Mouse (Mus musculus) thymus, postnatal 10 days (tissue): ENCODE data around the gene Arhgef3.
A peak's percentile ranks its signal among the peaks of the same experiment; 100 is the strongest.

Experiments used
- DNase-seq, 2 experiments: peaks; one replicate each; pipeline ENCODE4 v3.0.0; 2021; ENCODE audit warnings: low spot score in 2 of 2

Gene Arhgef3

DNA sequence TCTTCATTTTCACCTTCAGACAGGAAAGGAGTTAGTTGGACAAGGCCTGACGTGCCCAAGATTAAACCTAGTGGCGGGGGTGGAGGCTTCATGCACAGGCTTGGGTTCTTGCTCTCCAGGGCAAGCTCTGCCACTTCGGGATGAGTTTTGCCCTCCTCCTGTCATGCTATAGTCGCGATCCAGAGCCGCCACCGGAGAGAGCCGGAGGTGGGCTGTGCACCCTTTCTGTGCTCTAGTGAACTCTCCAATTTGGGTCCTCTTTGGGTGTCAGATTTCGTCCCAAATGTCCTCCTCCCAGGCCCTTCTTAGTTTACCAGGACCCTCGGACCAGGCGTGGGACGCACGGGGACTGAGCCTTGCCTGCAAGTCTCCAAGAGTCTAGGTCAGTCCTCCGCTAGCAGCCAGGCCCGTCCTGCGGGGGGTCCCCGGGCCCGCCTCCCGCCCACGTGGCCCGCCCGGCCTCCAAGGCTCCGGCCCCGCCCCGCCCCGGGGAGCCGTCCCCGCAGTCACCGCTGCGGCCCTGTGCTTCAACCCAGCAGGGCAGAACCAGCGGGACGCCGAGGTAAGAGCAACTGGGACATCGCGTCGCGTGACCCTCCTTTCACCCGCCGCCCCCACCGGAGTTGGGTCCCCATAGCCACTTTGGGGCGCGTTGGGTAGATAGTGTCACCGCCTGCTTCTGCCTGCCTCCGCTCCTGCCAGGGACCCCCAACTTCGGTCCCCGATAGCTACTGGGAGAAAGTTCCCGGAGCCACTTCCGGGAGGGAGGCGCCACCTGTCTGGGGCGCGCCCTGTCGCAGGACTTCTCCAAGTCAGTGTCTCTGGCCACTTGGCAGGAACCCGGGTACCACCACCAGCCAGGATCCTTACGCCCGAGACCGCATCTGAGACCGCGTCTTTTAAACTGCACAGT, at the start of gene Arhgef3:
Gene Arhgef3 (plus strand): TSS at position 538 of the 913 bp plus-strand sequence.
- DNase-seq = peak; percentile 4 to 21

DNA sequence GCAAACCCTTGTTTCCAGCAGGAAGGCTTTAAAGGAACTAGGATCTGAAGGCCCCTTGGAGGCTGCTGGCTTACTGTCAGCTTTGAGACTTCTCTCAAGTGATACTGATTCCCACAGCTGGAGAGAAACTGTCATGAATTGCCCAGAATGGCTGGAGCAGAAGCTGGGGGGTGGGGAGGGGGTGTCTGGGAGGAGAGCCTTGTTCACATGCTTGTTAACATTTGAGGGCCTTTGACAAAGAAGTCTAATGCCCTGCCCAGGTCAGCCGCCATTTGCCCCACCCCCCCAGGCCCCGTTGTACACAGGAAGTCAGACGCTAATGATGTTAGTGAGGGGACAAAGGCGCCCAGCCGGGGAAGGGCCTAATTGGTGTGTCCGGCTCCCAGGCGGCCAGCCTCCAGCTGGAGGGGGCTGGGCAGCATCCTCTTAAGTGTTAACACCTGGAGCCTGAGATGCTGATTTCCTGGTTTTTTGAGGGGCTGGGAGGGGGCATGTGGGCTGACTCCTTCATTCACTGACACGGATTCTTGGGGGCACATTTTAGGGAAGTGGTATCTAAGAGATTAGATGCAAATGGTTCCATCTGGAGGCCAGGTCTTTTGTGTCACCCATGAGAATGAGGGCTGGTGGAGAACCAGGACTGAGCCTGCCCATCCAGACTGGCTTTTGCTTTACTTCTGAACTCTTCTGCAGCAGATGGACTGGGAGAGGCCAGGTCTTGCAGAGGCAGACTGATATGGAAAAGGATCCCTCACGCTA, 48.3 kb upstream of the Arhgef3 start:
- no peak for DNase-seq

DNA sequence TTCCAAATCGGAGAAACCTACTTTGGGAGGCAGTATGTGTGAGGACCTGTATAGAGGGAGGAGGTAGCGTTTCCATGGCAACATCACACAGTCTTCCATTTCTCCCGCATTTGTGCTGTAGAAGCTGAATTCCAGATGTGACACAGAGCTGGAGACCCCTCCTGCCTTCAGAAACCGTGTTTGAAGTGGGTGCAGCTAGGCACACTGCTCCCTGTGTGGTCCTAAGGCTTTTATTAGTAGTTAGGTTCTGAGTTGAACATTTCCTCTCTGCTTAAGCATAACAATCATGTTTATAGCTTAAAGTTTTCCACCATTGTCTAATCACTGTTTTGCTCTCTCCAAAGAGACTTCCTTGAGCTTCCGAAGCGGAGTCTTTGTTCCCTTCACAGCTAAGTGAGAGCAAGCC, 46.8 kb upstream of the Arhgef3 start:
- DNase-seq = no peak

DNA sequence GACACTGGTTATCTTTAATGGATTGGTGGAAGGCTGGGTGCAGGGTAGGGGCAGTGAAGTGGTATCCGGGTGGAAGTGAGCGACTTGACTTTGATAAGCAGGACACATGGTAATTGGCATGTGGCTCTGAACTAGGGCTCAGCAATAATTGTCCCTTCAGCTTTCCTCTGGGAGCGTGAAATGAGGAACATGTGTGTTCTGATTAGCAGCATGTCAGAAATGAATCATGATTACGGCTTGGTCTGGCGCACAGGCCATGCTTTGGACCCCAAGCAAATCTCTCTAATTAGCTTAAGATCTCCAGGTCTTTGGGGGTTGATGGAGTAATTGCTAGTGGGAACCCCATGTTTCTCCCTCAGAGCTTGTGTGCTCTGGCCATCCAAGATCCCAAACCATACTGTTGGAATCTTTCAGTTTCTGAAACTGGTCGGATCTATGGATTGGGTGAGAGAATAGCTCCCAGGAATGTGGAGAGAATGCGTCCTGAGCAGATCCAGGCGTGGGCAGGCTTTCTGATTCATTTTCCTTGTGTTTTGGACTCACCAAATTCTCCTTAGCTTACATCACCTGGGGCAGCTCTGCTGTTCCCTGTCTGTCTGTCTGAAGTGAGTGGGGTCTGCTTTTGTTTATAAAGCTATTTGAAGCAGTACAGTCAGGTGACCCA, 45.1 kb upstream of the Arhgef3 start:
- no peak for DNase-seq

DNA sequence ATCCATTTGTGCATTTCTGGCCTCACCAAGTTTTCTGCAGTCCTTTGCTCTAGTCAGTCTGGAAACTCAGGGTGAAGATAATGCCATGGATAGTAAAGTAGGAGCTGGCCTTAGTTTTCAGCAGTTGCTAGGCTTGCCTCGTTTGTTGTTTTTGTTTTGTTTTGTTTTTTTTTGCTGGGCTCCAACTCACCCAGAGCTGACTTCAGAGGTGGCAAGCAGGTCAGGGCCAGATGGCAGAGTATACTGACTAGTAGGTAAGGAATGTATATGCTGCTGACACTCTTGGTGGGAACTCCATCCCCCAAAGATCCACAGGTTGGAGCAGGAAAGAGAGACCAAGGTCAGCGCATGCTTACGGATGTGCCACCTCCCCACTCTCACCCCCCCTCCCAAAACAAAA, 44.6 kb upstream of the Arhgef3 start:
- no peak for DNase-seq

DNA sequence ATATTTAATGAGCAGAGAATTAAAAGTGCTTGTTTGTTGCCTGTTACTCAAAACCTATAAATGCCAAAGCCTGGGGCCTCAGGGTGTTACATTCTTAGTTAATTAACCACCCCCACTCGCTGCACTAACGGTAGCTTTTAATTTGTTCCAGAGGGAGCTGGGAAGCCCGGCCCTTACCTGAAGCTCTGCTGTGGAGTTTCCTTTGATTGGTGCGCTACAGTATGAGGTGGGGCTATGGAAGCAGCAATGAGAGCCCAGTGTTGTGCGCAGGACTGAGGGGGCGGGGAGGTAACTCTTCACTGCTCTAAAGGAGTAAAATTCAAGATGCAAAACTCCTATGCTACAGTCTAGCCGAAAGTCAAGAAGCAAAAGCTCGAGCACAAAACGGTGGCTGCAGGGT, 43.9 kb upstream of the Arhgef3 start:
- no peak for DNase-seq

DNA sequence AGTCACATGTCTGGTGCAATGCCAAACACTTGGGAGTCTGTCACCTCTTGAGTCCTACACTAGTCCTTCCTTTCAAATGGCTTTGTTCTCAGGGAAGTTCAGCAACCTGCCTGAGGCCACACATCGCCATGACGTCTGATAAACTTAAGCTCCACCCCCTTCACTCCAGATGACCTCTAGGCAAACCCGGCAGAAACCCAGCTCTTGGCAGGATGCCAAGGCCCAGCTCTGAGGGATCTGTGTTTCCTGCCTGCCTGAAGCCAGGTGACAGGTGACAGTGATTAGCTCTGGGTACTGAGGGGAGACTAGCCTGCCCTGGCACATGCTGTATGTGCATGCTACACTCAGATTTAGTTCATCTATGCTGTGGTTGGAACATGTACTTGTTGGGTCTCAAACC, 42.7 kb upstream of the Arhgef3 start:
- DNase-seq = no peak

DNA sequence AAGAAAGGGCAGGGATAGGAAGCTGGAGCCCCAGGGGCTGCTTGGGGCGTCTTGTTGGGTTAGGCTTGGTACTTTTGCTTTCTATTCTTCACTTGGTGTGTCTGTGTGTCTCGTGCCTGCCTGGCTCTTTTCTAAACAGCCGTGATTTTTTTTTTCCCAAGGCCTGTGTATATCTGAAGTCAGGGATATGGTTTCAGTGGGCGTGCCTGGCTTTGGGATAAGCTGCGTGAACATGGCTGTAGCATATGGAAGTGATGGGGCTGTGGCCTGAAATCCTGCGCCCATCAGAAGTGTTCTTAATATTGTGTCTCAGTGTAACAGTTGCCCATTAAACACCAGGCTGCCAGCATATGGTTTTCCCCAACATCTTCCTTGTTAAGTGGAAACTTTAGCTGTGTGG, 39.6 kb upstream of the Arhgef3 start:
- DNase-seq = no peak

DNA sequence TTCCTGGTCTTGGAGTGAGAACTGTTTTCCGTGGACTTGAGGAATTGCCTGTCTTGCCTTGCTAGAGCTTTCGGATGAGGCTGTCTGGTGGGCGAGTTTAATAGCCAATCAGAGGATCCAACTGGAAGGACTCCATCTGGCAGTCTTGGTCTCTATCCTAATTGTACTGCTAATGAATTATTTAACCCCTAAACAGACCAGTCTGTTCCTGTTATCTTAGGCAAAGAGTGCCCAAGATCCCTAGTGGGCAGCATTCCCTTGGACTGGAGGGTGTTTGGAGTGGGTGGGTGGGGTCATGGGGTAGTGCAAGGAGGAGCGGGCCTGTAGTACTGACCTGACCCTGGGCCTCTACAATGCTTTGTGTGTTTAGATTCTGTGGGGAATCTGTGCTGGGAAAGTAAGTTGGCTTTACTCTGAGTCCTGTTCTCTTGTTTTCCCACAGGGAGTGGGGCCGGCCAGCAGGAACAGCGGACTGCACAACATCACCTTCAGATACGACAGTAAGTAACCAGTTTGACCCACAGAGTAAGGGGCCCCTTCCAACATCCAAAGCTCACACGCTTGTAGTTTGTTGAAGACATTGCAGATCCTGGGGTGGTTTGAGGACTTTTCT, 38.7 kb upstream of the Arhgef3 start:
- no peak for DNase-seq

DNA sequence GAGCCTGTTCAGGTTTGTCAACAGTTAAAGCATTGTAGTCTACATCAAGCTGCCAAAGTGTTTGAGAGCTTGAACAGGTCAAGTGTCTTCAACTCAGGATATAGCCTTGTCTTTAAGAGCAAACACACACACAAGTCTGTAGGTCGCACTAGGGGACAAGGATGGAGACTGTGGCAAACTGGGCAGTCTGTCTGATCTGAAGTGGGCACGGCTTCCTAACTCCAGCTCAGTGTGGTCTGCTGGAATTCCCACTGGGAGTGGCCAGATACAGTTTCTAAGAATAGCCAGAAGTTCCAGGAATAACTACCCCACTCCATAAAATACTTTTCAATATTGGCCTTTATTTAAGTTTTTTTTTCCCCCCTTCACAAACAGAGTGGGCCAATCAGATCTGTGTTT, 38.2 kb upstream of the Arhgef3 start:
- DNase-seq = no peak

DNA sequence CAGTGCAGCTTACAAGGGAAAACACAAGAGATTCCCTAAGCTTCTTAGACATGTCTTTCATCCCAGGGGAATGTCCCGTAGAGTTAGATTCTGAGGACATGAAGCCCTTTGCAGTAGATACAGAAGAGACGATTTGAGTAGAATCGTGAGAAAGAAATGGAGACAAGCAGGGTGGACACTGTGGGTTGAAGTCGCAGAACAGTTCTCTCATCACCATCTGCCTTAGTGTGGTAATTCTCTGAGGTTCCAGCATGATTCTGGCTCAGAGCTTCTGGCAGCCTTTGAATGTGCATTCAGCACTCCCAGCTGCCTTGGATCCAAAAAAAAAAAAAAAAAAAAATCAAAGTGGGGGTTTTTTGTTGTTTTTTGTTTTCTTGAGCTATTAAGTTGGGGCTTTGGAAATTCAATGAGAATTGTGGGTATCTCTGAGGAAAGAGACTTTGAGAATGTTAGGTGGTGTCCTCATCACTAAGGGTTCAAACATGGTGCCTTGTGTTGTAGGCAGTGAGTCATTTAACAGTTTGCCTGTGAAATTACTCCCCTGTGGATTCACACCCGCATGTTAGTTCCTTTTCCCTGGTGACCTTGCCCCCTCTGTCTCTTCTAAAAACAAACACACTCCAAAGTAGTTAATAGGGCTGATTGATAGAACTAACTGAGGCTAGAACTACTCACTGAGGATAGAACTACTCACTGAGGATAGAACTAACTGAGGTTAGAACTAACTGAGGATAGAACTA, 33.0 kb upstream of the Arhgef3 start:
- no peak for DNase-seq

DNA sequence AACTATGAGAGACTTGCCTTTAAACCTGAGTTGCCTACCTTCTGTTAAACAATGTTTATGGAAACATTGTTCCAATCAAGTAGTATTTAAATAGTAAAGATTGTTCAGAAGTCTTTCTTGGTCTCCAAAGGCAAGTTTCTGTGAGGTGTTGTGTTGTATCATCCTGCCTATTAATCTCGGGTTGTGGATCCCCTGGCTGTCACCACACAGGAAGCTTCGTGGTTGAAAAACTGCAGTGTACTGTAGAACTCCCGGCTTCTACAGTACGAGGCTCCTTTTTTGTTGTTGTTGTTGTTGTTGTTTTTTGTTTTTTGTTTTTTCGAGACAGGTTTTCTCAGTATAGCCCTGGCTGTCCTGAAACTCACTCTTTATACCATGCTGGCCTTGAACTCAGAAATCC, 29.2 kb upstream of the Arhgef3 start:
- no peak for DNase-seq

DNA sequence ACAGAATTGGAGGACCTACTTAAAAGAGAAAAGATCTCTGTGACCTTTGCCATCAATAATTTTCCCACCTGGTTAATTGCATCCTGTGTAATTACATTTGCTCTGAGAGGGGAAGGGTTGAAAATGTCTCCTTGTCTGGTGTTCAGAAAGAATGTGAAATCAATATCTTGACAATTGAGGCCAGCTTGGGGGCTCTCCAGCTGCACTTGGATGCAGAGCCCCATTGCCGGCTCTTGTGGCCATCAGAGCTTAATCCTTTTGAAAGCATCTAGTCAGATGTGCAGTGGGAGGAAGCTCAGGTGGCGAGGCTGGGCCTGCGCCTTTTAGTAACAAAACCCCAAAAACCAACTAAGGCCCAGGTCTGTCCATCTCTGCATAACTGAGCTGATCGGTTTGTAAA, 28.7 kb upstream of the Arhgef3 start:
- no peak for DNase-seq

DNA sequence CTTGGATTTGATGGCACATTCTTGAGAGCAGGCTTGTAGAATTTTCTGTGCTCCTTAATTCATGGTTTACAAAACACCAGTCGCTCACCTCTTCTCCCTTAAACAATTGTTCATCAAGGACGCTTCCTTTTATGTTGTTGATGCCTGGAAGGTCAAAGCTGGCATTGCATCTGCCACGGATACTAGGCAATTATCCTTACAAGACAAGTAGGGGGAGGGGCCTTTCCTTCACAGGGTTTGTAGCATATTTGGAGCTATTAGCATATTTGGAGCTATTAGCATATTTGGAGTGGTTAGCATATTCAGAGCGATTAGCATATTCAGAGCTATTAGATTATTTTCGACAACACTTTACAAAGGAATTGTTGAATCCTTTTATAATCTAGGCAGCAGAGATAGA, 20.5 kb upstream of the Arhgef3 start:
- no peak for DNase-seq

DNA sequence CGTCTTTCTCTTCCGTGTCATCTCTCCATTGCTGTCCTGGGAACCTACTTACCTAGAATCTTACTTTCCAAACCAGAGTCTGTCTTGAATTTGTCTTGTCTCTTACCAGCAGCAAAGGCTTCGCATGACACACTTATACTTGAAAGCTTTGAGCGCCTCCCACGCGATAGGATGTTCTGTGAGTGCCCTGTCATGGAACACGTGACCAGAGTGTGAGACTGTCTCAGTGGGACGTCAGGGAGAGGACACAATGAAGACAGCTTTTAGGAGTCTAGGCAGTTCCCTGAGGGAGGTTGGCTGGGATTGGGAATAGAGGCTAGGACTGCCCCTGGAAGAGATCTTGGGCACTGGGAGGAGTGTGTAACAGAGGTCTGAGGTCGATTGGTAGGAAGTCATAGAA, 18.6 kb upstream of the Arhgef3 start:
- DNase-seq = no peak

DNA sequence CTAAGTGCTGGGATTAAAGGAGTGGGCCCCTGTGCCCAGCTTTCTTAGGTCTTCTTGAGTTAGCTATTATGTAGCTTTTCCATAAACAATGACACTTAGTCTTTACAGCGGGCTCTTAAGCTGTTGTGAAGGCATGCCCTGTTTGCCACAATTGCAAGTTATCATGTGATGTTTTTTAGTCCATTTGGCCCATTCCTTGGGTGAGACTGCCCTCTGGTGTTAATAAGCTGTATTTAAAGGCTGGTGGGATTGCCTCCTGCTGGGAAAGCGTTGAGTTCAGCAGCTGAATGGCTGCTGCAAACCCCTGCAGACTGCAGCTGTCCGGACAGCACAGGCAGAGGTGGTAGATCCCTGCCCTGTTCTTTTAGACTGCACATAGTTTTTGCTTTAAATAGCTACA, 17.9 kb upstream of the Arhgef3 start:
- DNase-seq = no peak

DNA sequence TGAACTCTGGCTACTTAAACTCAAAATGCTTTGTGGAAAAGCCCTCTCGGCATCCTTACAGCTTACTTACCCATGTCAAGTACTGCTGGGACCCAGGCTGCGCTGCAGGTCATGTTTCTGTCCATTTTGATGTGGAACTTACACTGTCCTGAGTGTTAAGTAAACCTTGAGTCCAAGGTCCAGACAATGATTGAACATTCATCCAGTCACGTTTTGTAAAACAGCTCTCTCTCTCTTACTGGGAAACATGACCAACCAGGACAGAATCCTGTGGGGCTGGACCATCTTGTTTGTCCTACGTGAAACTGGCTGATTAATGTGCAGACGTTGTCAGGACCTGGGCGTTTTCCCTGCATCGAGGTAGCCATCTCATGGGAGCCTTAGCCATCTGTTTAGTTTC, 13.0 kb upstream of the Arhgef3 start:
- DNase-seq = no peak

DNA sequence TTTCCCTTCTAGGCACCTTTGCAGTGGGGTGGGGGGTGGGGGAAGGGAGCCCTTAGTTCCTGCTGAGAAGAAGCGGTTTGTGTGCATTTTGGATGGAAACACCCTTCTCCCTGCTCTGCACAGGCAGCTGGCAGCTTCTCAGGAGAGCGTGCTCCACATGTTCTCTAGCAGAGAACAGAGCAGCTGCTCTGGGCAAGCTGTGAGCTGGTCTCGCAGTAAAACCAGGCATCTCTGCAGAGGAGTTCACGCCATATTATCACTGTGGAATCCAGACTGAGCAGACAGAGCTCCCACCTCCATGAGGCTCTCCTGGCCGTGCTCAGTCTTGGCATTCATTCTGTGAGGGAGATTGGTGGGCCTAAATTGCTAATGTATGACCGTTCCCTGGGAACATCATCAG, 12.0 kb upstream of the Arhgef3 start:
- no peak for DNase-seq

DNA sequence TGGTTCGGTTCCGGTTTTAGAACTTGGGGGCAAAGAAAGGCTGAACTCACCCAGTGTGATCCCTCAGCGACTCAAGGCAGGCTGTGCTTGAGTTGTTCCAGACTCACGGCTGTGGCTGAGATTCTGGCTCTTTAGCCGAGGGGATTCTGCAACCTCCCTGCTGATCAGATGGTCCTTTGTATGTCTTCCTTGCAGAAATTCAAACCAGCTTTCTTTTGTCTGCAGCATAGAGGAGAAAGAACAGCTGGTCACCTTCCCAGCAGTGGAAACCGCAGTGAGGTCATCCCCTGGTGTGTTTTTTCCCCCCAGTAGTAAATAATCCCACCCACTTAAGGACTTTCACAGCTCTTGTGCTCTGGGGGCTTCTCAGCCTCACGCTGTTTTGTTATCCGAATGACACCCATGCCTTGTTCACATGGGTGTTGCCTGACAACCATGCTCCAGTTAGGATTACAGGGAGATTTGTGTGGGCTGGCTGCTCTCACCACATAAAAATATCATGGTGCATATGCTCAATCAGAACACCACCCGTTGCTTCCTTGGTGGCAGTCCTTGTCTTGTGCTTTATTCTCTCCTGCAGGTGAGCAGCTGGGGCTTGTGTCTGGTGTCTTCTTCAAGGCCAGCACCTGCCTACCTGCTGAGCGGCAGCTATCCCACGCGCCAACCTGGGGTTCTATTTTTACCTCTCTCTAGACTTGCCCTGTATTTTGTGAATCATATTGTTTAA, 8.8 kb upstream of the Arhgef3 start:
- DNase-seq = no peak

DNA sequence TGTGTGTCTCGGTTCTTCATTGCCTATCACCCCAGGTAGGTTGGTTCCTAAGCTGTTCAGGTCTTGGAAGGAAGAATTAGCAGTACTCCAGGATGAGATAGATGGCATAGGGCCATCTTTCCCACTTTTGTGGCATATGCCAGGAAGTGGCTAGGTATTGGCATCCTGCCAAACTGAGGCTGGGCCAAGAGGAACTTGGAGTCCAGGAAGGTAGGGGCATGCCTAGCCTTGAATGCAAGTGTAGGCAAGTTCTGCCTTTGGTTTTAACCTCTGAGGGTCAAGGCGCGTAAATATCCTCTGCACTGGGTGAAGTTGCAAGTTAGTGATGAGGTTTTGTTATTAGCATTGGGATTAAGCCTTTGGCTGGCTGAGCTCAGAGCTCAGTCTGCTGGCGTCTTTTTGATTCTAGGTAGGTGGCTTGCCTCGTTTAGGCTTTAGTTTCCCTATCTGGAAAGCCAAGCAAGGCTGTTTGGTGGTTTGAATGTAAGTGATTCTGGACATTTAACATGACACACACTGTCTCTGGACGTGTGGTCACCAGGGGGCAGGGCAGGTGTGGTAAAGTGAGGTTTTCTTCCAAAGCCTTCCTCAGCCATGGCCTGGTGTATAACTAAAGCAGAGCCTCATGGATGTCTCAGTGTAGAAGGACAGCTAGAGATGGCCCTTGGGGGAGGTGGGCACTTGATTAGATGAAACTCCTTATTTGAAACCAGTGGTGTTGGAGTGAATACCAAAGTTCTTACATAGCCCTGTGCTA, 5.8 kb upstream of the Arhgef3 start:
- DNase-seq = no peak
